ENCODE assay signal across 16 mouse cellular contexts in genomic region chr9:34155240-34156019, GRCm38 (mm10).
DNase-seq lines count a peak whose midpoint lies in the region; ATAC-seq lines count a peak whose summit lies in the region.
"Had no signal": no experiment of that assay in that cellular context is flagged by ENCODE, and none has a peak within 500 bp of the region (broad histone marks: within the 10 kb centered on the region; RNA-seq: fewer than 3 reads in every experiment).

No protein-coding gene starts in this region.

- H3K9ac ChIP-seq in midbrain, embryonic 15.5 days = no peak overlapping the region
- no peak overlapping the region for H3K9ac ChIP-seq in stomach, embryonic 15.5 days
- H3K9ac ChIP-seq: embryonic facial prominence, embryonic 13.5 days; intestine, embryonic 15.5 days; liver, embryonic 15.5 days had no signal

- H3K27me3 ChIP-seq in midbrain, embryonic 15.5 days (replicated peaks) = no peaks in the 10 kb centered on the region
- H3K27me3 ChIP-seq in midbrain, embryonic 10.5 days (ENCODE audit: low read depth, poor library complexity, severe bottlenecking) = no peaks in the 10 kb centered on the region
- H3K27me3 ChIP-seq in limb, embryonic 10.5 days (ENCODE audit: low read depth, poor library complexity, severe bottlenecking) = peaks cover 11% of the 10 kb centered on the region
- H3K27me3 ChIP-seq in stomach, embryonic 15.5 days (replicated peaks) = no peaks in the 10 kb centered on the region
- H3K27me3 ChIP-seq: embryonic facial prominence, embryonic 13.5 days; intestine, embryonic 15.5 days; liver, embryonic 15.5 days had no signal

- no peak overlapping the region for H3K27ac ChIP-seq in midbrain, embryonic 15.5 days
- H3K27ac ChIP-seq in midbrain, embryonic 10.5 days (replicated peaks) = no peak overlapping the region
- H3K27ac ChIP-seq in limb, embryonic 10.5 days = no peak overlapping the region
- H3K27ac ChIP-seq in stomach, embryonic 15.5 days = no peak overlapping the region
- H3K27ac ChIP-seq: embryonic facial prominence, embryonic 13.5 days; intestine, embryonic 15.5 days; left cerebral cortex, adult 2 months; liver, embryonic 15.5 days had no signal

- WGBS in midbrain, embryonic 15.5 days = 56% methylated on average over 11 of the region's 11 CpGs
- 71% methylated on average over 11 of the region's 11 CpGs for WGBS in midbrain, embryonic 10.5 days
- WGBS in limb, embryonic 10.5 days = 64% methylated on average over 11 of the region's 11 CpGs
- WGBS in stomach, embryonic 15.5 days = 35% methylated on average over 11 of the region's 11 CpGs

- H3K4me2 ChIP-seq in midbrain, embryonic 15.5 days = no peak overlapping the region
- H3K4me2 ChIP-seq in stomach, embryonic 15.5 days = no peak overlapping the region
- H3K4me2 ChIP-seq: embryonic facial prominence, embryonic 13.5 days; intestine, embryonic 15.5 days; liver, embryonic 15.5 days had no signal

- peak; percentile 21 to 24 for DNase-seq in cerebellum, postnatal 14 days
- DNase-seq in cerebellum, postnatal 4 days (ENCODE audit: low spot score in 2 of 2) = no peak
- no peak for DNase-seq in midbrain, embryonic 10.5 days (ENCODE audit: low spot score)
- peak; percentile 32 for DNase-seq in limb, embryonic 10.5 days (ENCODE audit: low spot score)
- no peak for DNase-seq in cerebellum, adult 11-12 months
- no peak for DNase-seq in lung, postnatal 25 days (ENCODE audit: low spot score)
- DNase-seq: adrenal gland, postnatal 25 days; cerebellum, adult 11 months; gastrocnemius, postnatal 36 days; lung, postnatal 4 days had no signal

- H3K9me3 ChIP-seq in midbrain, embryonic 15.5 days = no peaks in the 10 kb centered on the region
- H3K9me3 ChIP-seq in midbrain, embryonic 10.5 days (replicated peaks) = no peaks in the 10 kb centered on the region
- H3K9me3 ChIP-seq in limb, embryonic 10.5 days (replicated peaks) = no peaks in the 10 kb centered on the region
- no peaks in the 10 kb centered on the region for H3K9me3 ChIP-seq in stomach, embryonic 15.5 days
- H3K9me3 ChIP-seq: embryonic facial prominence, embryonic 13.5 days; intestine, embryonic 15.5 days; liver, embryonic 15.5 days had no signal

- ATAC-seq in midbrain, embryonic 15.5 days (replicated peaks) = 0 out of 2 replicates have a peak, but pooled peaks have one; percentile 20
- peak; percentile 31; the same call in 1 of the 2 replicates for ATAC-seq in stomach, embryonic 15.5 days (ENCODE audit: insufficient read depth, low FRiP score, low read depth)
- ATAC-seq: intestine, embryonic 15.5 days had no signal

- no peaks in the 10 kb centered on the region for H3K36me3 ChIP-seq in midbrain, embryonic 15.5 days (replicated peaks)
- no peaks in the 10 kb centered on the region for H3K36me3 ChIP-seq in midbrain, embryonic 10.5 days
- no peaks in the 10 kb centered on the region for H3K36me3 ChIP-seq in limb, embryonic 10.5 days
- no peaks in the 10 kb centered on the region for H3K36me3 ChIP-seq in stomach, embryonic 15.5 days
- H3K36me3 ChIP-seq: embryonic facial prominence, embryonic 13.5 days; intestine, embryonic 15.5 days; liver, embryonic 15.5 days had no signal

- H3K4me3 ChIP-seq in midbrain, embryonic 15.5 days = no peak overlapping the region
- H3K4me3 ChIP-seq in midbrain, embryonic 10.5 days = no peak overlapping the region
- H3K4me3 ChIP-seq in limb, embryonic 10.5 days = no peak overlapping the region
- H3K4me3 ChIP-seq in stomach, embryonic 15.5 days (replicated peaks) = no peak overlapping the region
- H3K4me3 ChIP-seq: embryonic facial prominence, embryonic 13.5 days; intestine, embryonic 15.5 days; left cerebral cortex, adult 2 months; liver, embryonic 15.5 days had no signal

- H3K4me1 ChIP-seq in midbrain, embryonic 15.5 days = peaks cover 5% of the 10 kb centered on the region; the same call in 1 of the 2 replicates
- peaks cover 22% of the 10 kb centered on the region for H3K4me1 ChIP-seq in midbrain, embryonic 10.5 days
- H3K4me1 ChIP-seq in limb, embryonic 10.5 days = peaks cover 18% of the 10 kb centered on the region
- H3K4me1 ChIP-seq in stomach, embryonic 15.5 days = no peaks in the 10 kb centered on the region
- H3K4me1 ChIP-seq: embryonic facial prominence, embryonic 13.5 days; intestine, embryonic 15.5 days; liver, embryonic 15.5 days had no signal

Comparison
In these comparisons a context has a peak if more than half of its experiments do, and no peak if none do; other contexts are left out.
1. DNase-seq: peak in cerebellum, postnatal 14 days (2 of 2) and limb, embryonic 10.5 days (single experiment); none in cerebellum, postnatal 4 days (0 of 2), midbrain, embryonic 10.5 days (single experiment), cerebellum, adult 11-12 months (single experiment) and lung, postnatal 25 days (single experiment).